Mouse (Mus musculus): ENCODE results near the gene Syn3. TPM values are rescaled to one million over a fixed set of nuclear protein-coding genes. Genes with fewer than 3 reads are reported as not detected.
A peak's percentile ranks its signal among the peaks of the same experiment; 100 is the strongest.
"Not testable (repeated sequence)": the region's sequence is repeated elsewhere in the genome, so short reads cannot be mapped to it uniquely, and the experiment has no call there.

Syn3 gene
- total RNA-seq (2014; rRNA removed) (67.0 and 83.2 TPM in 2 replicates), polyA plus RNA-seq (2015; fragmentation: Nextera tagmentation; extraction: Ambion mirVana) (19.3 and 22.0 TPM in 2 replicates)

- peaks cover 3% of the 10 kb centered on the region; the same call in 1 of the 2 replicates for H3K4me1 ChIP-seq (ENCODE audit: insufficient read depth, low read length)
- peak within 1 kb of the TSS; percentile 56 for H3K4me3 ChIP-seq (ENCODE audit: low read depth, low read length)
- H3K9me3 ChIP-seq (ENCODE audit: low read length) = no peaks in the 10 kb centered on the region
- under 1% methylated on average over 21 of the region's 21 CpGs for WGBS
- H3K27ac ChIP-seq (ENCODE audit: low read depth, low read length) = peak within 1 kb of the TSS; percentile 77
- H3K4me2 ChIP-seq (ENCODE audit: low read depth, low read length, poor library complexity, severe bottlenecking) = peak within 1 kb of the TSS; percentile 59
- peak; percentile 99 for ATAC-seq (ENCODE audit: low FRiP score)
- no peaks in the 10 kb centered on the region for H3K36me3 ChIP-seq (ENCODE audit: insufficient read depth, low read length)
- H3K27me3 ChIP-seq (ENCODE audit: insufficient read depth, low read length) = no peaks in the 10 kb centered on the region
- peak; percentile 95 for TF ChIP-seq CTCF (IDR thresholded peaks at IDR 0.05)
- DNase-seq (ENCODE audit: low spot score) = peak; percentile 97
- H3K9ac ChIP-seq (replicated peaks; ENCODE audit: low read length, poor library complexity, severe bottlenecking) = peak within 1 kb of the TSS; percentile 61
Observed at GRCm38 (mm10) chr10:86498673-86499391, at the start of gene Syn3. Gene Syn3, minus strand, starts transcription at chr10:86498896.

GRCm38 (mm10) chr10:86526357-86526874, 27.7 kb upstream of the Syn3 start:
- DNase-seq (ENCODE audit: low spot score); H3K4me1 ChIP-seq (ENCODE audit: insufficient read depth, low read length); H3K36me3 ChIP-seq (ENCODE audit: insufficient read depth, low read length); H3K9me3 ChIP-seq (ENCODE audit: low read length); H3K4me3 ChIP-seq (ENCODE audit: low read depth, low read length); H3K9ac ChIP-seq (replicated peaks; ENCODE audit: low read length, poor library complexity, severe bottlenecking); H3K27me3 ChIP-seq (ENCODE audit: insufficient read depth, low read length); H3K4me2 ChIP-seq (ENCODE audit: low read depth, low read length, poor library complexity, severe bottlenecking); ATAC-seq (ENCODE audit: low FRiP score); H3K27ac ChIP-seq (ENCODE audit: low read depth, low read length): not testable (repeated sequence)
- WGBS = 98% methylated on average over 2 of the region's 5 CpGs

- Histone ChIP-seq H3K27me3 (ENCODE audit: insufficient read depth, low read length) (no peaks in the 10 kb centered on the region), H3K4me2 (ENCODE audit: low read depth, low read length, poor library complexity, severe bottlenecking) (no peak overlapping the region), H3K9me3 (ENCODE audit: low read length) (no peaks in the 10 kb centered on the region), H3K4me3 (ENCODE audit: low read depth, low read length) (no peak overlapping the region), H3K9ac (replicated peaks; ENCODE audit: low read length, poor library complexity, severe bottlenecking) (no peak overlapping the region), H3K4me1 (ENCODE audit: insufficient read depth, low read length) (no peaks in the 10 kb centered on the region), H3K36me3 (ENCODE audit: insufficient read depth, low read length) (no peaks in the 10 kb centered on the region), H3K27ac (ENCODE audit: low read depth, low read length) (no peak overlapping the region)
- no peak for TF ChIP-seq CTCF (IDR thresholded peaks at IDR 0.05)
- ATAC-seq (ENCODE audit: low FRiP score) (no peak), DNase-seq (ENCODE audit: low spot score) (no peak)
- WGBS = 88% methylated on average over 4 of the region's 4 CpGs
Observed at GRCm38 (mm10) chr10:86513801-86514200, 15.1 kb upstream of the Syn3 start.

GRCm38 (mm10) chr10:86510941-86511340, 12.2 kb upstream of the Syn3 start:
- Histone ChIP-seq H3K4me1 (ENCODE audit: insufficient read depth, low read length) (no peaks in the 10 kb centered on the region), H3K27me3 (ENCODE audit: insufficient read depth, low read length) (no peaks in the 10 kb centered on the region), H3K4me3 (ENCODE audit: low read depth, low read length) (no peak overlapping the region), H3K9me3 (ENCODE audit: low read length) (no peaks in the 10 kb centered on the region), H3K4me2 (ENCODE audit: low read depth, low read length, poor library complexity, severe bottlenecking) (no peak overlapping the region), H3K27ac (ENCODE audit: low read depth, low read length) (no peak overlapping the region), H3K36me3 (ENCODE audit: insufficient read depth, low read length) (no peaks in the 10 kb centered on the region), H3K9ac (replicated peaks; ENCODE audit: low read length, poor library complexity, severe bottlenecking) (no peak overlapping the region)
- no peak for TF ChIP-seq CTCF (IDR thresholded peaks at IDR 0.05)
- DNase-seq (ENCODE audit: low spot score) = no peak
- no peak for ATAC-seq (ENCODE audit: low FRiP score)

GRCm38 (mm10) chr10:86502063-86502462, 3.4 kb upstream of the Syn3 start:
- DNase-seq (ENCODE audit: low spot score) = no peak
- no peaks in the 10 kb centered on the region for H3K36me3 ChIP-seq (ENCODE audit: insufficient read depth, low read length)
- H3K4me1 ChIP-seq (ENCODE audit: insufficient read depth, low read length) = peaks cover 3% of the 10 kb centered on the region; the same call in 1 of the 2 replicates
- H3K4me3 ChIP-seq (ENCODE audit: low read depth, low read length) = no peak overlapping the region
- no peak overlapping the region for H3K4me2 ChIP-seq (ENCODE audit: low read depth, low read length, poor library complexity, severe bottlenecking)
- no peak for ATAC-seq (ENCODE audit: low FRiP score)
- no peak overlapping the region for H3K27ac ChIP-seq (ENCODE audit: low read depth, low read length)
- TF ChIP-seq CTCF (IDR thresholded peaks at IDR 0.05) = no peak
- no peaks in the 10 kb centered on the region for H3K27me3 ChIP-seq (ENCODE audit: insufficient read depth, low read length)
- H3K9ac ChIP-seq (replicated peaks; ENCODE audit: low read length, poor library complexity, severe bottlenecking) = no peak overlapping the region
- WGBS = 69% methylated on average over 2 of the region's 2 CpGs
- no peaks in the 10 kb centered on the region for H3K9me3 ChIP-seq (ENCODE audit: low read length)

GRCm38 (mm10) chr10:86498051-86498672, 534 bp downstream of the Syn3 start:
- H3K9me3 ChIP-seq (ENCODE audit: low read length) = no peaks in the 10 kb centered on the region
- H3K4me1 ChIP-seq (ENCODE audit: insufficient read depth, low read length) = peaks cover 3% of the 10 kb centered on the region; the same call in 1 of the 2 replicates
- no peaks in the 10 kb centered on the region for H3K27me3 ChIP-seq (ENCODE audit: insufficient read depth, low read length)
- peak overlapping the region; percentile 61 for H3K9ac ChIP-seq (replicated peaks; ENCODE audit: low read length, poor library complexity, severe bottlenecking)
- ATAC-seq (ENCODE audit: low FRiP score) (peak; percentile 75), DNase-seq (ENCODE audit: low spot score) (peak; percentile 87)
- no peak for TF ChIP-seq CTCF (IDR thresholded peaks at IDR 0.05)
- peak overlapping the region; percentile 56 for H3K4me3 ChIP-seq (ENCODE audit: low read depth, low read length)
- no peaks in the 10 kb centered on the region for H3K36me3 ChIP-seq (ENCODE audit: insufficient read depth, low read length)
- peak overlapping the region; percentile 77 for H3K27ac ChIP-seq (ENCODE audit: low read depth, low read length)
- under 1% methylated on average over 12 of the region's 12 CpGs for WGBS
- peak overlapping the region; percentile 59 for H3K4me2 ChIP-seq (ENCODE audit: low read depth, low read length, poor library complexity, severe bottlenecking)
